Mouse (Mus musculus): ENCODE measurements around the gene Lhpp. TPM values are rescaled to one million over a fixed set of nuclear protein-coding genes. Genes with fewer than 3 reads are reported as not detected.
A peak's percentile ranks its signal among the peaks of the same experiment; 100 is the strongest.

The Lhpp gene
- 17.5 and 19.9 TPM in 2 replicates for polyA plus RNA-seq (2015; fragmentation: Nextera tagmentation; extraction: Ambion mirVana)

DNA sequence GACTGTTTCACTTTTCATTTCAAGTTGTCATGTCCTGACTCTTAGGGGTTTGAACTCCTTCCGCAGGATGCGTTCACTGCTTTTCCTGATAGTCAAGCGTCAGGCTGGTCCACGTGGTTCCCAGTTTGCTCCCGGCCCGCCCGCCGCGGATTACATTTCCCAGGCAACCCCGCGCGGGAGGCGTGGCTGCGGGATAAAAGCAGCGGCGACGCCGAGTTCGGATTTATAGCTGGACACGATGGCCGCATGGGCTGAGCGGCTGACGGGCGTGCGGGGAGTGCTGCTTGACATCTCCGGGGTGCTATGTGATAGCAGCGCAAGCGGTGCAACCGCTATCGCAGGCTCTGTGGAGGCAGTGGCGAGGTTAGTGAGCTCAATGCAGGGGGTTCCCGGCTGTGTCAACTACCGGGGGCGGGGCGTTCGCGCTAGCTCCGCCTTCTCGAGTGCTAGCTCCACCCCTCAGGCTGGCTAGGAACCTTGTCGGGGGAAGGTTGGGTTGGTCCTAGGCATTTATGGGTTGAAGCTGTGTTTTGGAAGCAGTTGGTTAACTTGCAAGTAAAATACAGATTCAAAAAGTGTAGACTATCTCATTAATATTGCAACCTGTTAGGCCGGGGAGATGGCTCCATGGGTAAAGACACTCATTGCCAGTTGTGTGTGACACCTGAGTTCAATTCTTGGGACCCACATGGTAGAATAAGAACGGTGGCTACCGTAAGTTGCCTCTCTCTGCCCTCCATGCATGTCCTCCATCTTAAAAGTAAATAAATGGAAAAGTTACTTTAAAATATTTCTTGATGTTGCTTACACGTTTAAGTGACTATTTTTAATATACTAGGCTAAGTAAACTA, at the start of gene Lhpp:
Gene Lhpp (plus strand): TSS at position 171 of the 851 bp plus-strand sequence.
- Histone ChIP-seq H3K4me3 (peak within 1 kb of the TSS; percentile 65), H3K27me3 (no peaks in the 10 kb centered on the region; the same call in 1 of the 2 replicates), H3K27ac (no peak within 1 kb of the TSS), H3K9me3 (no peaks in the 10 kb centered on the region), H3K4me2 (peak within 1 kb of the TSS; percentile 83), H3K36me3 (no peaks in the 10 kb centered on the region), H3K9ac (peak within 1 kb of the TSS; percentile 70), H3K4me1 (peaks cover 10% of the 10 kb centered on the region; the same call in 1 of the 2 replicates)
- ATAC-seq (ENCODE audit: insufficient number of reproducible peaks, insufficient read depth, low FRiP score, low TSS enrichment, low read depth): peak; percentile 79; the same call in 1 of the 2 replicates
- WGBS: 7% methylated on average over 44 of the region's 44 CpGs

DNA sequence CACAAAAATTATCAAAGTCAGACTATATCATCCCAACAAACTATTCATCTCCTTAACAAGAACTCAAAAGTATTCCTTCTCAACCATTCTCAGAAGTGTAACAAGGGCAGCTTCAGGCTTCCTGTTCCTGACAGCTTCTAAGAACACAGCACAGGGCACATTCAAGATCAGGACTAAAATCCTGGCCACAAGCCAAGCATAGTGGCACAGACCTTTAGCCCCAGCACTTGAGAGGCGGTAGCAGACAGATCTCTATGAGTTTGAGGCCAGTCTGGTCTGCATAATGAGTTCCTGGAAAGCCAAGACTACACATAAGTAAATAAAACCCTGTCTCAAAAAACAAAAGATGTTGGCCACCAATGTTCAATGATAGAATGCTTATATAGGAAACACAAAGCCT, 44.6 kb upstream of the Lhpp start:
- no peak overlapping the region for H3K27ac ChIP-seq
- H3K4me2 ChIP-seq: no peak overlapping the region
- no peaks in the 10 kb centered on the region for H3K9me3 ChIP-seq
- no peak for ATAC-seq (ENCODE audit: insufficient number of reproducible peaks, insufficient read depth, low FRiP score, low TSS enrichment, low read depth)
- no peaks in the 10 kb centered on the region for H3K27me3 ChIP-seq
- no peak overlapping the region for H3K4me3 ChIP-seq
- peaks cover 67% of the 10 kb centered on the region for H3K36me3 ChIP-seq
- WGBS: 67% methylated on average over 1 of the region's 1 CpGs
- no peak overlapping the region for H3K9ac ChIP-seq
- H3K4me1 ChIP-seq: peaks cover 6% of the 10 kb centered on the region; the same call in 1 of the 2 replicates

- Histone ChIP-seq H3K4me3 (no peak overlapping the region), H3K36me3 (peaks cover 38% of the 10 kb centered on the region), H3K27ac (no peak overlapping the region), H3K27me3 (no peaks in the 10 kb centered on the region), H3K4me1 (peaks cover 28% of the 10 kb centered on the region), H3K9ac (no peak overlapping the region), H3K9me3 (no peaks in the 10 kb centered on the region), H3K4me2 (no peak overlapping the region)
- ATAC-seq (ENCODE audit: insufficient number of reproducible peaks, insufficient read depth, low FRiP score, low TSS enrichment, low read depth): no peak
- WGBS: 90% methylated on average over 6 of the region's 6 CpGs
These were observed 41.6 kb upstream of the Lhpp start for GRCm38 (mm10) chr7:132568817-132569216.

- no peaks in the 10 kb centered on the region for H3K9me3 ChIP-seq
- H3K4me3 ChIP-seq: no peak overlapping the region
- WGBS: 81% methylated on average over 5 of the region's 5 CpGs
- ATAC-seq (ENCODE audit: insufficient number of reproducible peaks, insufficient read depth, low FRiP score, low TSS enrichment, low read depth): no peak
- H3K4me2 ChIP-seq: no peak overlapping the region
- no peak overlapping the region for H3K9ac ChIP-seq
- H3K4me1 ChIP-seq: peaks cover 31% of the 10 kb centered on the region
- H3K27ac ChIP-seq: no peak overlapping the region
- no peaks in the 10 kb centered on the region for H3K27me3 ChIP-seq
- peaks cover 26% of the 10 kb centered on the region for H3K36me3 ChIP-seq
These were observed 40.4 kb upstream of the Lhpp start for GRCm38 (mm10) chr7:132570071-132570470.

DNA sequence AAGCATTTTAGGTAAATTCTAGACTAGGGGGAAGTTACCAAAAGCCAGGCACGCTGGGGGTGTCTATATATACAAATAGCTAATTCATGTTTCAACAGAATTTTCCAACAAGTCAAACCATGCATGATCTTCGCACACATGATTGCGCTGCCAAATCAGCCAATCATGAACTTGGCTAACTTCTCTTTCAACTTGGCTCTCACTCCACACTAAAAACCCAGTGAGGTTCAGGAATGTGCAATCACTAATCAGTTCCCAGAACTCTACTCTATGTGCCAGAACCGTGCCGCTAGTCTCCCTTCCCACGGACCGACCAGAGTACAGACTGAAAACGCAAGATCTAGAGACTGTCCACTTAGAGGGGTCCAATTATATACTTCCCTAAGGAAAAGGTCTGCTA, 39.0 kb upstream of the Lhpp start:
- Histone ChIP-seq H3K9ac (no peak overlapping the region), H3K4me1 (peaks cover 37% of the 10 kb centered on the region), H3K9me3 (no peaks in the 10 kb centered on the region), H3K36me3 (peaks cover 23% of the 10 kb centered on the region), H3K27me3 (no peaks in the 10 kb centered on the region), H3K4me2 (peak overlapping the region; percentile 31), H3K27ac (peak overlapping the region; percentile 72), H3K4me3 (no peak overlapping the region)
- ATAC-seq (ENCODE audit: insufficient number of reproducible peaks, insufficient read depth, low FRiP score, low TSS enrichment, low read depth): no peak
- WGBS: 63% methylated on average over 8 of the region's 8 CpGs

GRCm38 (mm10) chr7:132572738-132573137, 37.7 kb upstream of the Lhpp start:
- H3K36me3 ChIP-seq: peaks cover 12% of the 10 kb centered on the region
- no peak overlapping the region for H3K9ac ChIP-seq
- no peak for ATAC-seq (ENCODE audit: insufficient number of reproducible peaks, insufficient read depth, low FRiP score, low TSS enrichment, low read depth)
- H3K9me3 ChIP-seq: no peaks in the 10 kb centered on the region
- no peak overlapping the region for H3K4me3 ChIP-seq
- H3K4me2 ChIP-seq: peak overlapping the region; percentile 22; the same call in 1 of the 2 replicates
- 72% methylated on average over 3 of the region's 3 CpGs for WGBS
- peaks cover 6% of the 10 kb centered on the region for H3K27me3 ChIP-seq
- H3K4me1 ChIP-seq: peaks cover 37% of the 10 kb centered on the region
- H3K27ac ChIP-seq: peak overlapping the region; percentile 39; the same call in 1 of the 2 replicates

- peaks cover 37% of the 10 kb centered on the region for H3K4me1 ChIP-seq
- no peak overlapping the region; the same call in 1 of the 2 replicates for H3K27ac ChIP-seq
- peaks cover 8% of the 10 kb centered on the region for H3K27me3 ChIP-seq
These were observed 37.2 kb upstream of the Lhpp start for GRCm38 (mm10) chr7:132573205-132573604.

GRCm38 (mm10) chr7:132574646-132575045, 35.8 kb upstream of the Lhpp start:
- H3K27me3 ChIP-seq: peaks cover 8% of the 10 kb centered on the region
- no peak for ATAC-seq (ENCODE audit: insufficient number of reproducible peaks, insufficient read depth, low FRiP score, low TSS enrichment, low read depth)
- no peak overlapping the region for H3K9ac ChIP-seq
- H3K4me1 ChIP-seq: peaks cover 37% of the 10 kb centered on the region
- H3K27ac ChIP-seq: no peak overlapping the region
- no peaks in the 10 kb centered on the region for H3K9me3 ChIP-seq
- H3K4me3 ChIP-seq: no peak overlapping the region
- H3K4me2 ChIP-seq: peak overlapping the region; percentile 17; the same call in 1 of the 2 replicates
- 83% methylated on average over 5 of the region's 5 CpGs for WGBS
- H3K36me3 ChIP-seq: no peaks in the 10 kb centered on the region

More at GRCm38 (mm10) chr7:132573205-132573604, 37.2 kb upstream of the Lhpp start:
- peak overlapping the region; percentile 22 for H3K4me2 ChIP-seq
- WGBS: 40% methylated on average over 6 of the region's 6 CpGs
- peaks cover 8% of the 10 kb centered on the region for H3K36me3 ChIP-seq
- no peak overlapping the region for H3K4me3 ChIP-seq
- H3K9ac ChIP-seq: no peak overlapping the region
- no peaks in the 10 kb centered on the region for H3K9me3 ChIP-seq
- no peak for ATAC-seq (ENCODE audit: insufficient number of reproducible peaks, insufficient read depth, low FRiP score, low TSS enrichment, low read depth)

DNA sequence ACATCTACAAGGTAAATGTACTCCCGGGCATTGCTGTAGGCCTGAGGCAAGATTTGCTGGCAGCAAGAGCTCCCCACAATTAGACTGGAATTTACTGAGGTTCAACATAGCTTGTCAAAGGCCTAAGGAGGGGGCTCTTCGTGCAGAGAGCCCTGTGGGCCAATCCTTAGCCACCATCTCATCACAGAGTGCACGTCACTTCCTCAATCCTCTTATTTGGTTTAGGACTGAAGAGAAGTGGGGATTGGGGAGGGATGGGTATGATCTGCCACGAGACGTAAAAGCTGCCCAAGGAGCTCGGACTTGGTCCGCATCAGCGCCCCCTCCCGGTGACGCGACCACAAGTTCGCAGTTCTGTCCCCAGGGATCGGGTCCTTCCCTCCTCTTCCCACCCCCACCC, 34.8 kb upstream of the Lhpp start:
- Histone ChIP-seq H3K27ac (peak overlapping the region; percentile 94), H3K4me1 (peaks cover 31% of the 10 kb centered on the region), H3K9ac (peak overlapping the region; percentile 81), H3K4me3 (peak overlapping the region; percentile 70), H3K9me3 (no peaks in the 10 kb centered on the region), H3K4me2 (peak overlapping the region; percentile 61), H3K36me3 (no peaks in the 10 kb centered on the region), H3K27me3 (peaks cover 8% of the 10 kb centered on the region)
- ATAC-seq (ENCODE audit: insufficient number of reproducible peaks, insufficient read depth, low FRiP score, low TSS enrichment, low read depth): peak; percentile 82
- WGBS: 0% methylated on average over 13 of the region's 13 CpGs

- Histone ChIP-seq H3K4me1 (peaks cover 29% of the 10 kb centered on the region), H3K27me3 (peaks cover 8% of the 10 kb centered on the region), H3K4me2 (peak within 1 kb of the TSS; percentile 61), H3K36me3 (no peaks in the 10 kb centered on the region), H3K9ac (peak within 1 kb of the TSS; percentile 81), H3K27ac (peak within 1 kb of the TSS; percentile 94), H3K9me3 (no peaks in the 10 kb centered on the region), H3K4me3 (peak within 1 kb of the TSS; percentile 70)
- ATAC-seq (ENCODE audit: insufficient number of reproducible peaks, insufficient read depth, low FRiP score, low TSS enrichment, low read depth): peak; percentile 94
- WGBS: under 1% methylated on average over 49 of the region's 49 CpGs
These were observed 34.3 kb upstream of the Lhpp start, which contains the start of gene Oat for GRCm38 (mm10) chr7:132576116-132576650. TSS of gene Oat (minus strand) at chr7:132576398.

- ATAC-seq (ENCODE audit: insufficient number of reproducible peaks, insufficient read depth, low FRiP score, low TSS enrichment, low read depth): no peak
- WGBS: 57% methylated on average over 4 of the region's 4 CpGs
- peak overlapping the region; percentile 61 for H3K4me2 ChIP-seq
- peaks cover 8% of the 10 kb centered on the region for H3K27me3 ChIP-seq
- no peaks in the 10 kb centered on the region for H3K36me3 ChIP-seq
- peaks cover 22% of the 10 kb centered on the region for H3K4me1 ChIP-seq
- no peaks in the 10 kb centered on the region for H3K9me3 ChIP-seq
- H3K4me3 ChIP-seq: peak overlapping the region; percentile 70; the same call in 1 of the 2 replicates
- H3K27ac ChIP-seq: no peak overlapping the region
- peak overlapping the region; percentile 81; the same call in 1 of the 2 replicates for H3K9ac ChIP-seq
These were observed 33.5 kb upstream of the Lhpp start for GRCm38 (mm10) chr7:132576891-132577290.

Measured in embryonic facial prominence, embryonic 13.5 days (tissue).